Mouse (Mus musculus): ENCODE results near the gene Tacc2.
"Not testable (repeated sequence)": the region's sequence is repeated elsewhere in the genome, so short reads cannot be mapped to it uniquely, and the experiment has no call there.

Gene Tacc2

GRCm38 (mm10) chr7:130570472-130570871 lies 6.8 kb upstream of the Tacc2 start:
- no peak for DNase-seq (ENCODE audit: low read depth, low spot score)

DNA sequence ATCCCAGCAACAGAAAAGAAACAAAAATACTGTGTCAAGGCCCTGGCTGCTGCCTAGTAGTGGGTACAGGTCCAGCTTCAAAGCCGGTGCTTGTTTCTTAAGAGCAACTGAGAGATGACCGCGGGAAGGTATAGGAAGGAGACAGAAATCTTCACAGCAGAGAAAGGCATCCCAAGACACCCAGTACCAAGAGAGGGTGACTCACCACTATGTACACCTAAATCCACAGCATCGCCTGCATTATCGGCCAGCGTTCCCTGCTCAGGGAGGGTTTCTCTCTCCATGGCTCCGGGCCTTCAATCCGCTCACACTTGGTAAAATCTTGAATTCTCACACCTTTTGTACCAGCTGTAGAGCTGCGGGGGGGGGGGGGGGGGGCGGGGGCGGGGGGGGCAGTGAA lies 4.4 kb upstream of the Tacc2 start, which contains the start of gene Nsmce4a:
TSS of gene Nsmce4a (minus strand) at position 298 of the 400 bp plus-strand sequence.
- DNase-seq (ENCODE audit: low read depth, low spot score), result no peak

DNA sequence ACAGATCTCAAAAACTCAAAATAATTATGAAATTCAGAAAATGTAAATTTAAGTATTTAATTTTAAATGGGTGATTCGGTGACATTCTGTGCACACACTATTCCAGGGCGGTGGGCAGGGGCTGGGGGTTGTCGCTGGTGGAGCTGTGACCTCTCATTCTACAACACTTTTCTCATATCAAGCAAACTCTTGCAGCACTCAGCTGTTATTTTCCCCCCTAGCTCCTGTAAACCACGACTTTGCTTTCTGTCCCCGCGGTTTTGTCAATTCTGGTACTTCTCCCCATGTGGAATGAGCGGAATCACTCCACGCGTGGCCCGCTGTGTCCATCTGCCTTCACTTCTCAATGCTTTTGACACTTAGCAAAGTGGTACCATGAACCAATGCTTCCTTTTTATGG lies 3.5 kb upstream of the Tacc2 start:
- DNase-seq (ENCODE audit: low read depth, low spot score), result no peak

GRCm38 (mm10) chr7:130574211-130574991 lies 2.8 kb upstream of the Tacc2 start:
- DNase-seq (ENCODE audit: low read depth, low spot score), result no peak

DNA sequence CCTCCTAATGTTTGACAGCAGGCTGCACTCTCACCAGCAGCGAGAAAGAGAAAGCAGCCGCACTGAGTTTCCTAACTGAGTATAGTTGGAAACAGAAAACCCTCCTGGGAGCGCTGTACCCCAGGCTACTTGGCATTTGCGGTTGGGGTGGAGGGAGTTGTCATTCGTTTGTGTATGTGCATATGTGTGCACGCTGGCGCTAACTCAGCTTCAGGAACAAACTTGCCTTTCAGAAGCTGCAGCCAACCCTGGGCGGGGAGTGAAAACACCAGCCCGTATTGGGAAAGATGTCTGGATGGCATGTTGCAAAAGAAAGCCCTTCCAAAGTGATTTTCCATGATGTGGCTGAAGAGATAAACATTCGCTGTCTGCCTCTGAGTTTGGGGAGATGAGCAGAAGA lies 257 bp upstream of the Tacc2 start:
- DNase-seq (ENCODE audit: low read depth, low spot score), result no peak

- DNase-seq (ENCODE audit: low read depth, low spot score), result no peak
These were observed 828 bp downstream of the Tacc2 start for GRCm38 (mm10) chr7:130578066-130578465.

GRCm38 (mm10) chr7:130578607-130579006 lies 1.4 kb downstream of the Tacc2 start:
- no peak for DNase-seq (ENCODE audit: low read depth, low spot score)

DNA sequence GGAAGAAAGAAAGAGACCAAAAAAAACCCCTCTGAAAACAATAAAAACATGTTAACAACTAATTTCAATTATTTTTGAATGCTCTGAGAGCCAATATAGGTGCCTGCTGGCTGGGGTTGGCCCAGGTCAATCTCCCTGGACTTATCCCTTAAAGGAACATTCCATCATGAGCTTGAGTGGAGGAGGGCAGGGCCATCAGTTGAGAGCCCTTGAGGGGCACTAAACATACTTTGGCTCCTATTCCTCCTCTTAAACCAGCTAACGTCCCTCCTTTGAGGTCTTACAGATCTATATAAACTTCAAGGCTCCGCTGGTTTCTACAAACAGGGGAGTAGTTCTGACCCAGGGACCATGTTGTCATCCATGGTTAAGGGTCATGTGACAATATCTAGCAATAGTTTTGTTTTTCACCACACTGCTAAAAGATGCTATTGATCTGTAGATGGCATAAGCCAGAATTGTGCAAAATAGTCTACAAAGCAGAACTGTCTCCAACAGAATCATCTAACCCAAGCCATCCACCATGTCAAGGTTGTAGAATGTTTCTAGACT lies 9.4 kb downstream of the Tacc2 start:
- DNase-seq (ENCODE audit: low read depth, low spot score), result no peak

GRCm38 (mm10) chr7:130590081-130590828 lies 13.0 kb downstream of the Tacc2 start:
- DNase-seq (ENCODE audit: low read depth, low spot score), result peak; percentile 23

DNA sequence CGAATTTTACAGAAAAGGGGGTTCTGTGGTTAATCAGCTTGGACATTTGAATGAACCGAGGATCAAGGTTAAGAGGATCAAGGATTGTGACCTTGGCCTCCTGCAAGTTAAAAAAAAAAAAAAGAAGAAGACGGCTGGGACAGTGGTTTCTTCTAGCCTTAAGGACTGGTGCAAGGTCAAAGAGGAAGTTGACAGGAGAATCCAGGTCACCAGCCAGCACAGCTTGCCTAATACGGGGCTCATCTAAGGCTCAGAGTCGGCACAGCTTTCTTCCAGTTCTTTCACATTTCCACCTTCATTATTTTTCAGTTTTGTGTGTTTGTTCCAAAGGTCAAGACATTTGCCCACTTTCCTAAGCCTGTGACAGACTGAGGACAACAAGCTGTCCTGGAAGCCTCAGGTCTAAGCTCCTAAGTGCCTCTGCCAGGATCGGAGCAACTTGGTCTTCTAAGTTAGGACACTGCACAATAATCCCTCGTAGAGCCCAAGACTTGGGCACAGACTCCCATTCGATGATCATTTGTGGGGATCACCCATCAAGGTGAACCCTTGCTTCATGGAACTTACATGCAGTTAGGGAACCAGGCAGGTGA lies 13.7 kb downstream of the Tacc2 start:
- DNase-seq (ENCODE audit: low read depth, low spot score), result no peak

DNA sequence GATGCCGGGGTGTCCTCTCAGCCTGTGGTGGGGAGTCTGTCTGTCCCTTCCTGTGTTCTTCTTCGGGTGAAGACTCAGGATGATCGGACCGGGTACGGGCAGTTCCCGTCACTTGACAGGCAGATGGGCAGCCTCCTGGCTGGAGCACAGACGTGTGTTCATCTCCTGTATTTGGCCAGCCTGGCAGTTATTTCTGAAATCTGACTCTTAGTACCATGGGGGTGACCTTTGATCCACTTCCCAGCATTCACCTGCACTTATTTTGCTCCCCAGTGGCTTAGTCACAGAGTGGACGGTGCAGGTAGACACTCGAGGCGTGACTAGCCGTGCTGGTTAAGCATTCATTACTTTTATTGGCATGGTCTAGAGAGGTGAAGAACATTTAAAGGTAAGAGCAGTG lies 15.7 kb downstream of the Tacc2 start:
- not testable (repeated sequence) for DNase-seq (ENCODE audit: low read depth, low spot score)

DNA sequence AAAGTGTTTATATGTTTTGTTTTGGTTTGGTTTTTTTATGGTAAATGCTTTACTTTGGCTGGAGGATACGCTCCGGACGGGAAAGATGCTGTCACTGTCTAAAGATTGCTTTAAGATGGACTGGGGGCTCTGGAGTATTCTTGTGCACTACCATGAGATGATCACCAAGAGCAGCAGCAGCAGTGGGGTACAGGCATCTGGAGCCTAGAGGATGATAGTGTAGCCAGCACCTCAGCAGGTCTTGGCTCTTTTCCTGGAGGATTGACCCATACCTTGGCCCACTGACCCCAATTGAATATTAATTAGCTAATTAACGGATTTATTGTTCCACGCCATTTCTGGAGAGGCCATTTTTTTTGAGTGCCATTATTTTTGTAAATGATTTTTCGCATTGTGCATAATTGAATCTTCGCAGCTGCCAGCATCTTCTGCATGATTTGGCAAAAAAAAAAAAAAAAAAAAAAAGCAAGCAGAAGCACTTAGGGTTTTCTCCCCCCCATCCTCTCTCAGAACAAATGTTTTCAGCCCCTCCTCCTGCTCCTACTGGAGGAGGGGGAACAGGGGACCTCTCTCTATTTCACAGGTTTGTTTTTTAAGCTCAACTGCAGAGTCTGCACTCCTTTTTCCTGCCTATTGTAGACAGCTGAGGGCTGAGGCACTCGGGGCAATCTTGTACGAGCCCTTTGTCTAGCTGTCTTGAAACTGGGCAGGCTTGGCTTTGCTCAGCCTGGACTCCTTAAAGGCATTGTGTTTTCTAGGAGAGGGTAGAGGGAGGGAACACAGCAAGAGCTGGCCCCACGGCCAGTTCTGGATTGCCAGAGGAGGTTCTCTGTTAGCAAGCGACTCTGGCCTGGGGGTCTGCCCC lies 16.4 kb downstream of the Tacc2 start:
- not testable (repeated sequence) for DNase-seq (ENCODE audit: low read depth, low spot score)

DNA sequence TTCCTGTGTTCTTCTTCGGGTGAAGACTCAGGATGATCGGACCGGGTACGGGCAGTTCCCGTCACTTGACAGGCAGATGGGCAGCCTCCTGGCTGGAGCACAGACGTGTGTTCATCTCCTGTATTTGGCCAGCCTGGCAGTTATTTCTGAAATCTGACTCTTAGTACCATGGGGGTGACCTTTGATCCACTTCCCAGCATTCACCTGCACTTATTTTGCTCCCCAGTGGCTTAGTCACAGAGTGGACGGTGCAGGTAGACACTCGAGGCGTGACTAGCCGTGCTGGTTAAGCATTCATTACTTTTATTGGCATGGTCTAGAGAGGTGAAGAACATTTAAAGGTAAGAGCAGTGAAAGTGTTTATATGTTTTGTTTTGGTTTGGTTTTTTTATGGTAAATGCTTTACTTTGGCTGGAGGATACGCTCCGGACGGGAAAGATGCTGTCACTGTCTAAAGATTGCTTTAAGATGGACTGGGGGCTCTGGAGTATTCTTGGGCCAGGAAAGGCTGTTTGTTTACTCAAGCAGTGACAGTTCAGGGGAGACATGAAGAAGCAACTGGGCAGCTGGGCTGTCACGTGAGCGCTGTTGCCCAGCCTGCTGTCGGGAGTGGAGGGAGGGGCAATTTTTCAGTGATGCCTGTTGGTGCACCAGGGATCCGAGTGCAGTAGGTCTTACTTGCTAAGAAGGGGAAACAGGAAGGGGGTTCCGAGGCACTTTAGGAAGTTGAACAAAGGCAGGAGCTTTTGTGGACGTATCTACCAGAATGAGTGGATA lies 19.0 kb downstream of the Tacc2 start:
- not testable (repeated sequence) for DNase-seq (ENCODE audit: low read depth, low spot score)

- no peak for DNase-seq (ENCODE audit: low read depth, low spot score)
These were observed 20.3 kb downstream of the Tacc2 start for GRCm38 (mm10) chr7:130597546-130597945.

DNA sequence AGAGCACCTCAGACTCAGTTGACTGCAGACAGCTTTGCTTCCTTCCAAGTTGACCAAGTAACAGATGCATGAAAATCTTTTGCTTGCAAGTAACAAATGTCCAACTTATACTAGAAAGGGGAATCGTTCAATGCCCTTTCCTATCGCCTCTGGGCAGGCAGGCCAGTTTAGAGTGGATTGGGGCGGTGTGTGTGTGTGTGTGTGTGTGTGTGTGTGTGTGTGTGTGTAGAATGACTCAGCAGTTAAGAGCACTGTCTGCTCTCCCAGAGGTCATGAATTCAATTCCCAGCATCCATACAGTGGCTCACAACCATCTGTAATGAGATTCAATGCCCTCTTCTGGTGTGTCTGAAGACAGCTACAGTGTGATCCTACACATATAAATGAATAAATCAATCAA lies 22.8 kb downstream of the Tacc2 start:
- no peak for DNase-seq (ENCODE audit: low read depth, low spot score)

DNA sequence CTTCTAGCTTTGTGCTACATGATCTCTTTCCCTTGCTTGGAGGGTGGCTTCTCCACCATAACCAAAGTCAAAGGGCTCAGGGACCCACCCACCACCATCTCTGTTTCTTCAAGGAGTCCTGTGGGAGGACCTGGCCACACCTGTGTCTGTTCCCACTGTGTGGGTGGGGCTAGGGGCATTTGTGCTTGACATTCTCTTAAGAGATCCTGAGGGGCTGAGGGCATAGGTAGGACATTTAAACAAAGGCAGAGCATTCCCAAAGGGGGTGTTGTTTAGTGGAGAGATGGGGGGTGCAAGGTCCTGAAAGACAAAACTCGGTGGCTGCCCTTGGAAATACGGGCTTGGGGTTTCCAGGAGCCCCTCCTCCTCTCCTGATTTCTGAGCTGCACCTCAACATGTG lies 23.3 kb downstream of the Tacc2 start:
- no peak for DNase-seq (ENCODE audit: low read depth, low spot score)

DNA sequence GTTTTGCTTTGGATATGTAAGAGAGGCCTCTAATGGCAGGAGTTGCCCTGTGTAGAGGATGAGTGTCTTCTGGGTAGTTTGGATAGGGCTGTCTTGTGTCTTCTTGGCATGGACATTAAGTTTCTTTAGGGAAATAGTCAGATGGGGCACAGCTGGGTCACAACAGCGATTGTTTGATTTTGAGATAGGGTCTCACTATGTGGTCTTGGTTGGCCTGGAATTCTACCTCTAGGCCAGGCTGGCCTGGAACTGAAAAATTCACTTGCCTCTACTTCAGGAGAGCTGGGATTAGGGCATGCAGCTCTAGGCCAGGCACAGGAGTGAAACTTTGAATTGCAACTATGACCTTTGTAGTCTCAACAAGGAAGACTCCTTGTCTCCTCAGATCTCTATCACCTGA lies 25.6 kb downstream of the Tacc2 start:
- no peak for DNase-seq (ENCODE audit: low read depth, low spot score)

GRCm38 (mm10) chr7:130603556-130603955 lies 26.3 kb downstream of the Tacc2 start:
- peak; percentile 77 for DNase-seq (ENCODE audit: low read depth, low spot score)

DNA sequence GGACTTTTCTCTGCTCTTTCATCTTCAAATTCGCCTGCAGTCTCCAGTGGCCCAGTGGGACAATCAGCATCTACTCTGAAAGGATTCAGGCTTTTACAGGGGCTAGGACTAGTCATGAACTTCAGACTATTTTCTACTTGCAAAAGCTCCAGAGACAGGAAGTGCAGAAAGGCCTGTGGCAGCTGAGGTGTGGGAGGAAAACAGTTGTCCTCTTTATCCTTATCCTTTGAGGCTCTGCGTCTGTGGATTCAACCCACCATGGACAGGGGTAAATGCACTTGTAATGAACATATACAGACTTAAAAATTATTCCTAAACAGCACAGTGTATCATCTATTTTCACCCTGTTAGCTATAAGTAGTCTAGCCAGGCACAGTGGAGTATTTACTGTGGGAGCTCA lies 27.2 kb downstream of the Tacc2 start:
- DNase-seq (ENCODE audit: low read depth, low spot score), result peak; percentile 59

- no peak for DNase-seq (ENCODE audit: low read depth, low spot score)
These were observed 27.9 kb downstream of the Tacc2 start for GRCm38 (mm10) chr7:130605111-130605510.

DNA sequence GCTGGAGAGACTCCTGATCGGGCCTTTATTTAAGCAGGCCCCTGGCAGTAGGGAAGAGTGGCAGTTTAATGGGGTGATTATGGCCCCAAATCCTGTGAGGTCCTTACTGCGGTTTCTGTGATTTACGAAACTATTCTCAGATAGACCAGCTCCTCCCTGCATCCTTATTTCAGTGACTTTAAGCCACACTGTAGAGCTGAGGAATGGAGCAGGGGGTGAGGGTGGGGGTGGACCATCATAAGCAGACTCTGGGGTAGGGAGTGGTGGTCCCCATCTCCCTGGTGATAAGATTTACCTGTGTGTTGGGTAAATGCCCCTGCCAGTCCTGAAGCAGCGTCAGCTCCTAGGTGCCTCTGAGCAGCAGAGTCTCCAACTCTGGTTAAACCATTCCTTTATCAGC lies 29.7 kb downstream of the Tacc2 start:
- no peak for DNase-seq (ENCODE audit: low read depth, low spot score)
